8 mouse cellular contexts compared by ENCODE assay signal in genomic region chr11:60540761-60541160, GRCm38 (mm10). TPM values are rescaled to one million over a fixed set of nuclear protein-coding genes. Genes with fewer than 3 reads are reported as not detected.
DNase-seq lines count a peak whose midpoint lies in the region; ATAC-seq and TF ChIP-seq lines count a peak whose summit lies in the region.

No protein-coding gene starts in this region.

- no peak for TF ChIP-seq CTCF in lung, embryonic 14.5 days (IDR thresholded peaks at IDR 0.05; ENCODE audit: low read depth)

- H3K9ac ChIP-seq in lung, embryonic 14.5 days = peak overlapping the region; percentile 60
- H3K9ac ChIP-seq in forebrain, embryonic 15.5 days (replicated peaks) = peak overlapping the region; percentile 36; the same call in 1 of the 2 replicates

- H3K4me2 ChIP-seq in lung, embryonic 14.5 days = peak overlapping the region; percentile 99
- H3K4me2 ChIP-seq in forebrain, embryonic 15.5 days (replicated peaks) = peak overlapping the region; percentile 95

- peaks cover 16% of the 10 kb centered on the region for H3K4me1 ChIP-seq in lung, embryonic 14.5 days (ENCODE audit: insufficient read depth)
- H3K4me1 ChIP-seq in forebrain, embryonic 15.5 days = peaks cover 67% of the 10 kb centered on the region

- H3K27me3 ChIP-seq in lung, embryonic 14.5 days (ENCODE audit: insufficient read depth, low read length) = no peaks in the 10 kb centered on the region
- H3K27me3 ChIP-seq in forebrain, embryonic 15.5 days = no peaks in the 10 kb centered on the region

- no peak overlapping the region for H3K27ac ChIP-seq in lung, embryonic 14.5 days (ENCODE audit: low read depth)
- no peak overlapping the region for H3K27ac ChIP-seq in forebrain, embryonic 15.5 days (replicated peaks)

- no peaks in the 10 kb centered on the region for H3K9me3 ChIP-seq in lung, embryonic 14.5 days (ENCODE audit: low read depth, low read length)
- H3K9me3 ChIP-seq in forebrain, embryonic 15.5 days = no peaks in the 10 kb centered on the region

- peak overlapping the region; percentile 98 for H3K4me3 ChIP-seq in lung, embryonic 14.5 days (ENCODE audit: low read depth, low read length)
- peak overlapping the region; percentile 34 for H3K4me3 ChIP-seq in forebrain, embryonic 15.5 days

- ATAC-seq in lung, embryonic 14.5 days (ENCODE audit: insufficient read depth) = no peak
- no peak for ATAC-seq in forebrain, embryonic 15.5 days (replicated peaks)
- ATAC-seq in inflammation-experienced regulatory T-cells, adult 6 months = no peak

- DNase-seq in lung, embryonic 14.5 days = peak; percentile 14
- no peak for DNase-seq in lung, postnatal 10 days
- DNase-seq in kidney, postnatal 36 days = peak; percentile 33 to 62
- peak; percentile 27 for DNase-seq in skeletal muscle tissue, adult 2 months (ENCODE audit: low read depth, low spot score)
- DNase-seq in right cerebral cortex, postnatal 10 days (ENCODE audit: low spot score in 2 of 2) = no peak
- no peak for DNase-seq in cerebellum, postnatal 25 days

- 45% methylated on average over 2 of the region's 2 CpGs for WGBS in lung, embryonic 14.5 days
- 75% methylated on average over 2 of the region's 2 CpGs for WGBS in forebrain, embryonic 15.5 days

- peaks cover 49% of the 10 kb centered on the region for H3K36me3 ChIP-seq in lung, embryonic 14.5 days (ENCODE audit: insufficient read depth)
- H3K36me3 ChIP-seq in forebrain, embryonic 15.5 days = no peaks in the 10 kb centered on the region; the same call in 1 of the 2 replicates

RNA-seq across cellular contexts. Expression of gene Alkbh5, which starts 4.6 kb away (rescaled TPM):
- 32.3 and 33.5 TPM in 2 replicates for polyA plus RNA-seq in lung, embryonic 14.5 days (2014; fragmentation: Nextera tagmentation; extraction: Ambion mirVana)
- polyA plus RNA-seq in forebrain, embryonic 15.5 days (2015; fragmentation: Nextera tagmentation; extraction: Ambion mirVana) = 27.5 and 27.9 TPM in 2 replicates
- 10 to 100 TPM; 29.6 to 44.0 (median 41.0) TPM for polyA plus RNA-seq in inflammation-experienced regulatory T-cells, adult 6 months (2017; shearing (Covaris generic))

Comparison
In these comparisons a context has a peak if more than half of its experiments do, and no peak if none do; other contexts are left out.
1. DNase-seq: peak in lung, embryonic 14.5 days (single experiment), kidney, postnatal 36 days (2 of 2) and skeletal muscle tissue, adult 2 months (single experiment); none in lung, postnatal 10 days (single experiment), right cerebral cortex, postnatal 10 days (0 of 2) and cerebellum, postnatal 25 days (0 of 2).